Mouse (Mus musculus) neural tube, embryonic 13.5 days (tissue): ENCODE data around the gene Unc13b. TPM values are rescaled to one million over a fixed set of nuclear protein-coding genes. Genes with fewer than 3 reads are reported as not detected.

Experiments used
- ATAC-seq: fragments of 200-750 bp; cut with Nextera tagmentation; 2 replicates; pipeline ENCODE4 v1.8.0; 2017; ENCODE audit warnings: low read depth, mild to moderate bottlenecking, moderate TSS enrichment, moderate library complexity
- H3K27ac ChIP-seq: fragments of 300-500 bp; sonication (generic); replicated peaks from 2 replicates; pipeline ENCODE4 v1.5.1; 2015; ENCODE audit warnings: moderate library complexity, mild to moderate bottlenecking, inconsistent platforms
- H3K27me3 ChIP-seq: fragments of 300-500 bp; sonication (generic); 2 replicates; pipeline ENCODE4 v1.6.1; 2015; ENCODE audit warnings: mild to moderate bottlenecking, inconsistent platforms
- H3K36me3 ChIP-seq: fragments of 300-500 bp; sonication (generic); 2 replicates; pipeline ENCODE4 v1.6.1; 2015; ENCODE audit warnings: mild to moderate bottlenecking, inconsistent platforms
- H3K4me1 ChIP-seq: fragments of 300-500 bp; sonication (generic); replicated peaks from 2 replicates; pipeline ENCODE4 v1.6.1; 2015; ENCODE audit warnings: inconsistent platforms
- H3K4me2 ChIP-seq: fragments of 300-500 bp; sonication (generic); 2 replicates; pipeline ENCODE4 v1.6.1; 2015; ENCODE audit warnings: inconsistent platforms, mild to moderate bottlenecking, moderate library complexity
- H3K4me3 ChIP-seq: fragments of 300-500 bp; sonication (generic); 2 replicates; pipeline ENCODE4 v1.5.1; 2015; ENCODE audit warnings: mild to moderate bottlenecking, inconsistent platforms
- H3K9ac ChIP-seq: fragments of 300-500 bp; sonication (generic); 2 replicates; pipeline ENCODE4 v1.6.1; 2015; ENCODE audit warnings: moderate library complexity, mild to moderate bottlenecking, inconsistent platforms
- H3K9me3 ChIP-seq: fragments of 300-500 bp; sonication (generic); 2 replicates; pipeline ENCODE4 v1.6.1; 2016; ENCODE audit warnings: inconsistent platforms
- WGBS: fragments of 180-500 bp; shearing (Covaris S2); methylation state at CpG from one replicate; pipeline ENCODE4 v1.1.7; 2015; 5-methylcytosine and 5-hydroxymethylcytosine counted together
- polyA plus RNA-seq: library from polyadenylated mRNA; unstranded; fragments of >200 nt; fragmentation: Nextera tagmentation; extraction: Ambion mirVana; gene quantifications from 2 replicates; pipeline ENCODE4 v1.2.1, GENCODE M21; 2015

Gene Unc13b
- polyA plus RNA-seq, 1 experiment from 2014 or later: 16.5 TPM

DNA sequence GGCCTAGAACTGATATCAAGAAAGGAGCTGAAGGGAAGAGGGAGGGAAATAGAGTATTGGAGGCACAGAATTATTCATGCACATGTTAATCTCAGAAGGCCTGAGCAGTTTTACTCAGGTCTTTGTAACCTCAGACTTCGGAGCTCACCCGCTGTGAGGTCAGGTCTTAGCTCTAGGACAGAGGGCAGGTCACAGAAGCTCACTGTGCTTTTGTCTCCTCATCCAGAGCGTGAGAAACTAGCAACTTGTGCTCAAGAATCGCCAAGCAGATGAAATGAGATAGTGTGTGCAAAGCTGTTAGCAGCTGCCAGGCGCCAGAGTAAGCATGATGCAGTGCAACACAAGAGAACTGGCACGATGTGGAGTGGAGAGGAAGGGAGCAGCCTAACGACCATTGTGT, 189.3 kb downstream of the Unc13b start:
- WGBS: 24% methylated on average over 7 of the region's 7 CpGs
- Histone ChIP-seq H3K36me3 (peaks cover 43% of the 10 kb centered on the region), H3K9ac (no peak overlapping the region), H3K27me3 (no peaks in the 10 kb centered on the region), H3K27ac (no peak overlapping the region), H3K4me3 (no peak overlapping the region), H3K9me3 (no peaks in the 10 kb centered on the region), H3K4me1 (no peaks in the 10 kb centered on the region), H3K4me2 (no peak overlapping the region)
- ATAC-seq: no peak

DNA sequence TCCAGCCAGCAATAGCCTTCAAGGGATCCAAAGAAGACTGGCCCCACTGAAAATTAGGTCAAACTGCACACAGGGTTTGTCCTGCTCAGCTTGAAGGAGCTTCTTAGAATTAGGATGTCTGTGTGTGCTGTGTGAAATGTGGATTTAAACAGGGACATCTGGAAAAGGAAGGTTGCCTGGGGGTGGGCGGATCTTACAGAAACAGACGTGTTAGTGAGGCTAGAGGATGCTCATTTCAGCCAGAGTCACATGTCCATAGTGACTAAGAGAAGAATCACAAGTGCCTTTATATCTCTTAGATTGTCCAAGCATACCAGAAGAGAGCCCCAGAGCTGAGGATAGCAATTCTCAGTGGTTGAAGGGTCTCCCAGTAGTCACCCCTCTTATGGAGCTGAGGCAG, 190.2 kb downstream of the Unc13b start:
- Histone ChIP-seq H3K9me3 (no peaks in the 10 kb centered on the region), H3K27me3 (no peaks in the 10 kb centered on the region), H3K4me3 (no peak overlapping the region), H3K4me1 (no peaks in the 10 kb centered on the region), H3K27ac (no peak overlapping the region), H3K36me3 (peaks cover 50% of the 10 kb centered on the region), H3K4me2 (no peak overlapping the region), H3K9ac (no peak overlapping the region)
- no peak for ATAC-seq
- 67% methylated on average over 2 of the region's 2 CpGs for WGBS

DNA sequence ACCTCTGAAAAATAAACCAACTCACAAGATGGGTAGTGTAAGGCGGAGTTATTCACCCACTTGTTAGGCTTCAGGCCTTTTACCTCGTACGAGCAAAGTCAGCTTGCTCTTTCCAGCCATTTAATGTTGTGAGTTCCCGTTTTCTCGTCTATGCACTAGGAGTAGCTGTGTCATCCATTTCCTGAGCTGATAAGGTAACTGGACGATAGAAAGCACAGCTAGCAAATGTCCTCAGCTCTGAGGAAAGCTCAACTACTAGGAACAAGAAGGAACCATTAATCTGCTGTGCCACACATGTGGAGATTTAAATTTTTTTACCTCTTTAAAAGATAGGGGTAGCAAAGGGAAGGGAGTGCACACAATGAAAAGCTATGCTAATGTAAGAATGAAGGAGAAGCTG, 192.5 kb downstream of the Unc13b start:
- WGBS: 83% methylated on average over 6 of the region's 6 CpGs

DNA sequence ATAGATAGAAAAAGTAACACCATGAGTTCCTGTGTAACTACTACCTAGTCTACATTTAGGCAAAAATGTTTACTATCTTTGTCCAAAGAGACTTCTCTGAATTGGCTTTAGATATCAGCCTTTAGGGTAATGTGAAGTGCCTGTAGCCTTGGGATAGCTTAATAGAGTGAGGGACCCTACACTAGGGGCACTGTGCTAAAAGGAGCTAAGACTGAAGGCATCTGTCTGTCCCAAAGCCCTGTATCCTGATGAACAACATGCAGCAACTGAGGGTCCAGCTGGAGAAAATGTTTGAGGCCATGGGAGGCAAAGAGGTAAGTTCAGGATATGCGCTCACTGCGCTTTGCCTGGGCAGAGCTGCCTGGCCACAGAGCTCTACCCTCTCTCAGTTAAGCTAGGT, 198.3 kb downstream of the Unc13b start:
- Histone ChIP-seq H3K4me1 (no peaks in the 10 kb centered on the region), H3K27ac (no peak overlapping the region), H3K9me3 (no peaks in the 10 kb centered on the region), H3K9ac (no peak overlapping the region), H3K4me2 (no peak overlapping the region), H3K27me3 (no peaks in the 10 kb centered on the region), H3K4me3 (no peak overlapping the region), H3K36me3 (peaks cover 61% of the 10 kb centered on the region)
- ATAC-seq: no peak
- 96% methylated on average over 2 of the region's 2 CpGs for WGBS

More for the DNA sequence above, 192.5 kb downstream of the Unc13b start:
- Histone ChIP-seq H3K4me2 (no peak overlapping the region), H3K27ac (no peak overlapping the region), H3K9me3 (no peaks in the 10 kb centered on the region), H3K9ac (no peak overlapping the region), H3K4me1 (no peaks in the 10 kb centered on the region), H3K4me3 (no peak overlapping the region), H3K27me3 (no peaks in the 10 kb centered on the region), H3K36me3 (peaks cover 53% of the 10 kb centered on the region)
- ATAC-seq: no peak

DNA sequence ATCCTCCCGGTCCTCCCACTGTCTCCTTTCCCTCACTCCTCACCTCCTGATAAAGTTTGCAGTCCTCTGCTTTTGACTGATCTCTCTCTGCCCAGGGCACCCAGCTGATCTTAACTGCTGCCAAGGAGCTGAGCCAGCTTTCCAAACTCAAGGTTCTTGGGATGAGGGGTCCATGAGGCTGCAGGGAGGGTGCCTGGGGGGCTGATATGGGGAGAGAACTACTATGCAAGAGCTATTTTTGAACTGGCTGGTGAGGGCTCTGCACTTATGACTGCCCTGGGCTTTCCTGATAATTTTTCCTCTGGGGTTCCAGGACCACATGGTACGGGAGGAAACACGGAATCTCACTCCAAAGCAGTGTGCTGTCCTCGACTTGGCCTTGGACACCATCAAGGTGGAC, 199.8 kb downstream of the Unc13b start:
- Histone ChIP-seq H3K36me3 (peaks cover 53% of the 10 kb centered on the region), H3K9ac (no peak overlapping the region), H3K27me3 (no peaks in the 10 kb centered on the region), H3K4me3 (no peak overlapping the region), H3K9me3 (no peaks in the 10 kb centered on the region), H3K4me1 (no peaks in the 10 kb centered on the region), H3K4me2 (no peak overlapping the region), H3K27ac (no peak overlapping the region)
- WGBS: 82% methylated on average over 4 of the region's 4 CpGs
- no peak for ATAC-seq

DNA sequence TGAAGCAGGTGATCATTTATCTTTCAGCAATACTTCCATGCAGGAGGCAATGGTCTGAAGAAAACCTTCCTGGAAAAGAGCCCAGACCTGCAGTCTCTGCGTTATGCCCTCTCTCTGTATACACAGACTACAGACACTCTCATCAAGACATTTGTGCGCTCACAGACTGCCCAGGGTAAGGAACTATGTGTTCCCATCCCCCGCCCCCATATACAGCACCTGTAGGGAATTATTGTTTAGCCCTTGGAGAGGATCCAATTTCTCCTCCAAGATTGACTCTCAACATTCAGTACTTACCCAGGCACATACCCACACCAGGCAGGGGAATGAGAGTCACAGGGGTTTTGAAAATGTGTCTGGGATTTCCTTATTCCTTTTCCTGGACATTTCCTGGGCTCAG, 200.7 kb downstream of the Unc13b start:
- Histone ChIP-seq H3K9ac (no peak overlapping the region), H3K9me3 (no peaks in the 10 kb centered on the region), H3K36me3 (peaks cover 55% of the 10 kb centered on the region), H3K4me2 (no peak overlapping the region), H3K27ac (no peak overlapping the region), H3K27me3 (no peaks in the 10 kb centered on the region), H3K4me1 (no peaks in the 10 kb centered on the region), H3K4me3 (no peak overlapping the region)
- WGBS: 73% methylated on average over 3 of the region's 3 CpGs
- ATAC-seq: no peak

DNA sequence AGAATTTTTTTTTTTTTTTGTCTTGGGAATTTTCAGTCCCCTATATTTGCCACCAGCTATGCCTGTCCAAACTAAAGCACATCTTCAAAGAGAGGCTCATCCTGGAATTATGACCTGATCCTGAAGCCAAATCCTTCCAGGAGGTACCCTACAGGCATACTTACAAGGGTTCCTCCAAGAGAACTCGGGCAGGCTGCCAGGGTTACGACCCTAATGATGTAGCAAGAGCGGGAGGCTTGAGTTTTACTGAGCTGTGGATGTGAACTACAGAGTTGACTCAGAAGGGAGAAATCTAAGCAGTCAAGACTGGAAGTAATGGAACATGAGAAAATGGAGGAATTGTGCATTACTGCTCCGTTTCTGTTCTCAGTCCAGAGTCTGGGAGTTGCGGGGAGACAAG, 201.3 kb downstream of the Unc13b start:
- WGBS: 58% methylated on average over 5 of the region's 5 CpGs

DNA sequence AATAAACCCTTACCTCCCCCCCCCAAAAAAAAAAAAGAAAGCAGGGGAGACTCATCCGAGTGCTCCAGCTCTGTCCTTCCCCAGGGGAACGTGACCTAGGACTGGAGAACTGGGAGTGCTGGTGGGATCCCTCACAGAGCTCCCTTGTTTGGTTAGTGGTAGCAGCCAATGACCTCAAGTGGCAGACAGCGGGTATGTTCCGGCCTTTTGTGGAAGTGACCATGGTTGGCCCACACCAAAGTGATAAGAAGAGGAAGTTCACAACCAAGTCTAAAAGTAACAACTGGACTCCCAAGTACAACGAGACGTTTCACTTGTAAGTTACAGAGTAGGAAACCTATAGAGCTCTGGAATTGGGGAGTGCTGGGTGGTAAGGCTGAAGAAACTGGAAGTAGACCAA, 204.1 kb downstream of the Unc13b start:
- Histone ChIP-seq H3K27me3 (no peaks in the 10 kb centered on the region), H3K4me2 (no peak overlapping the region), H3K36me3 (peaks cover 30% of the 10 kb centered on the region), H3K9ac (no peak overlapping the region), H3K4me3 (no peak overlapping the region), H3K4me1 (peaks cover 7% of the 10 kb centered on the region), H3K27ac (no peak overlapping the region), H3K9me3 (no peaks in the 10 kb centered on the region)
- ATAC-seq: no peak
- 93% methylated on average over 6 of the region's 6 CpGs for WGBS

More for the DNA sequence above, 201.3 kb downstream of the Unc13b start:
- no peak for ATAC-seq
- Histone ChIP-seq H3K4me2 (no peak overlapping the region), H3K4me3 (no peak overlapping the region), H3K27ac (no peak overlapping the region), H3K36me3 (peaks cover 49% of the 10 kb centered on the region), H3K9me3 (no peaks in the 10 kb centered on the region), H3K4me1 (no peaks in the 10 kb centered on the region), H3K9ac (no peak overlapping the region), H3K27me3 (no peaks in the 10 kb centered on the region)

DNA sequence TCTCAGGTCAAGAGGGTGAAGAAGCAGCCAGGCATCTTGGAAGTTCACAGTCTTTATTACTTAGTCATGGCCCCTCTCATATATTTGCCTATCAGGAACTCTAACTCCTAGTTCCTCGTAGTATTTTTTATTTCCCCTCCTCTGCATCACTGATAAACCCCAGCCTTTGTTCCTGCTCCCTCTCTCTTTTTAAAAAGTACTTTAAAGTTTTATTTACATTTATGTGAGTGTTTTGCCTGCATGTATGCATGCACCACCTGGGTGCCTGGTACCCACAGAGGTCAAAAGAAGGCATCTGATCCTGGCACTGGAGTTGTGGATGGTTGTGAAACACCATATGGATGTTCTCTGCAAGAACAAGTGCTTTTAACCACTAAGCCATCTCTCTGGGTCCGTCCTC, 207.4 kb downstream of the Unc13b start:
- 0 out of 2 replicates have a peak overlapping the region, but pooled peaks have one; percentile 69 for H3K4me2 ChIP-seq
- 53% methylated on average over 2 of the region's 2 CpGs for WGBS
- no peak for ATAC-seq
- no peak overlapping the region for H3K27ac ChIP-seq
- H3K9ac ChIP-seq: 0 out of 2 replicates have a peak overlapping the region, but pooled peaks have one; percentile 67
- H3K27me3 ChIP-seq: no peaks in the 10 kb centered on the region
- 0 out of 2 replicates have a peak, but pooled peaks cover 9% of the 10 kb centered on the region for H3K36me3 ChIP-seq
- no peaks in the 10 kb centered on the region for H3K9me3 ChIP-seq
- no peak overlapping the region for H3K4me3 ChIP-seq
- H3K4me1 ChIP-seq: peaks cover 7% of the 10 kb centered on the region

DNA sequence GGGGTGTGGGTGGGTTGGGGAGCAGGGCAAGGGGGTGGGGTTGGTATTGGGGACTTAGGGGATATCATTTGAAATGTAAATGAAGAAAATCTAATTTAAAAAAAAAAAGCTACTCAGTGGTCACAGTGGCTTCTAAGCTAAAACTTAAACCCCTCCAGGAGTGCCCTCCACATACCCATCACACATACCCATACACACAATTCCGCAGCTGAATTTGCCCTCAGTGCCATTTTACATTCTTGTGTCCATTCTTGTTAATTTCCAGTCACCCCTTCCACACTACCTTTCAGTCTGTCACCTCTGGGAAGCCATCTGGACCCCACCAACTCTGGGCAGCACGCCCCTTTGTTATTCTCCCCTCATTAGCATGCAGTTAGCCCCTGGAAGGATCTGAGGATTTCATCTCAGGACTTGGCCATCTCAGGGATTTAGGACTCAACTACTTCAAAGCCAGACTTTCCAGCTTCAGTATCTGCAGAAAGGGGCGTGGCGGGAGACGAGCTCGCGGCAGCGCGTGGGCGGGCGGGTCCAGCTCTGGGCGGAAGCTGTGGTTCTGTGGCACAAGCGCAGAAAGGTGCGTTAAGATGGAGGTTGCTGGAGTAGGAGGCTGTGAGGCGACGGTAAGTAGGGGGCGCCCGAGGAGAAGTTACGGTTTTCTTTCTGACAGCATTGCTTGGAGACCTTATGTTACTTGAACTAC, 208.0 kb downstream of the Unc13b start, which contains the start of gene Atp8b5:
TSS of gene Atp8b5 (plus strand) at position 537 of the 700 bp plus-strand sequence.
- 0 out of 2 replicates have a peak, but pooled peaks cover 9% of the 10 kb centered on the region for H3K36me3 ChIP-seq
- H3K27me3 ChIP-seq: no peaks in the 10 kb centered on the region
- peak within 1 kb of the TSS; percentile 67 for H3K9ac ChIP-seq
- peak; percentile 95 for ATAC-seq
- H3K4me2 ChIP-seq: peak within 1 kb of the TSS; percentile 69
- no peak within 1 kb of the TSS for H3K27ac ChIP-seq
- peaks cover 7% of the 10 kb centered on the region for H3K4me1 ChIP-seq
- no peaks in the 10 kb centered on the region for H3K9me3 ChIP-seq
- WGBS: 1% methylated on average over 19 of the region's 19 CpGs
- peak within 1 kb of the TSS; percentile 42 for H3K4me3 ChIP-seq

DNA sequence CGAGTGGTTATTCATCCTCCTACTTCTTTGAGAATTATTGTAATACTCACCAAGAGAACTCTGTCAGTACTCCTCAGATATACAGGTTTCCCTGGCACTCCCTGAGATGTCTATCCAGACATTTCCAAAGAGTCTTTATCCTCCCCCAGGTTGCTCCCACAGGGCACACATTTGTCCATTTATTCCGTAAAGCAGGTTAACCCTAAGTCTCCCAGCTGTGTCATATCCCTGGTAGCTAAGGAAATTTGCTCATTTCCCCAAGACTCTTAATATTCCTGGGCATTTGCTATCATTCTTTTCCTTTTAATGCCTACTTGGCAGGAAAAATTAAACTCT, 208.5 kb downstream of the Unc13b start:
- Histone ChIP-seq H3K9ac (no peak overlapping the region), H3K4me3 (peak overlapping the region; percentile 42; the same call in 1 of the 2 replicates)
- WGBS: 12% methylated on average over 2 of the region's 2 CpGs

DNA sequence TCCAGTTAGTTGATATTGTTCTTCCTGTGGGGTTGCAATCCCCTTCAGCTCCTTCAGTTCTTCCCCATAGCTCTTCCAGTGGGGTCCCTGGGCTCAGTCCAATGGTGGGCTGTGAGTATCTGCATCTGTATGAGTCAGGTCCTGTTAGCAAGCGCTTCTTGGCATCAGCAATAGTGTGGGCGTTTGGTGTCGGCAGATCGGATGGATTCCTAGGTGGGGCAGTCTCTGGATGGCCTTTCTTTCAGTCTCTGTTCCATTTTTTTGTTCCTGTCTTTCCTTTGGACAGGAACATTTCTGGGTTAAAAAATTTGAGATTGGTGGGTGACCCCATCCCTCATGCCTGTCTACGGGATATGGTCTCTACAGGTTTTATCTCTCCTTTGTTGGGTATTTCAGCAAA, 226.7 kb downstream of the Unc13b start:
- no peak overlapping the region for H3K27ac ChIP-seq
- no peaks in the 10 kb centered on the region for H3K27me3 ChIP-seq
- peaks cover 5% of the 10 kb centered on the region; the same call in 1 of the 2 replicates for H3K4me1 ChIP-seq
- no peaks in the 10 kb centered on the region for H3K9me3 ChIP-seq
- H3K9ac ChIP-seq: no peak overlapping the region
- WGBS: 95% methylated on average over 5 of the region's 5 CpGs
- no peaks in the 10 kb centered on the region for H3K36me3 ChIP-seq
- H3K4me3 ChIP-seq: no peak overlapping the region
- H3K4me2 ChIP-seq: no peak overlapping the region
- no peak for ATAC-seq

More for the DNA sequence above, 208.5 kb downstream of the Unc13b start:
- no peak for ATAC-seq
- Histone ChIP-seq H3K36me3 (0 out of 2 replicates have a peak, but pooled peaks cover 9% of the 10 kb centered on the region), H3K4me1 (peaks cover 7% of the 10 kb centered on the region), H3K9me3 (no peaks in the 10 kb centered on the region), H3K4me2 (peak overlapping the region; percentile 69), H3K27me3 (no peaks in the 10 kb centered on the region), H3K27ac (no peak overlapping the region)

DNA sequence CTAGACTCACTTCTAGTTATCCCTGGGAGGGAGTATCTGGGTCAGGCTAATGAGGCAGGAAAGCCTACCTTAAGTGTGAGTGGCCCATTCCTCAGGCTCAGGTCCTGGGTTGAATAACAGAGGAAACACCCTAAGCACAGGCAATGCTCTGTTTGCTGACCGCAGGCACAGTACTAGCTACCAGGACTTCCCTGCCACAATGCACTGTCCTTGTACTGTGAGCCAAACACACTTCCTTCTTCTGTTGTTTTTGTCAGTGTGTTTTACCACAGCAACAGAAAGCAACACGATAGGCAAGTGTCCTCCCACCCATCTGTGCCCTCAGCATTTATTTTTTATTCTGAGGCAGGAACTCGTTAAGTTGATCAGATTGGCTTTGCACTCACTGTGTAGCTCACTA, 228.6 kb downstream of the Unc13b start:
- Histone ChIP-seq H3K27me3 (no peaks in the 10 kb centered on the region), H3K9ac (no peak overlapping the region), H3K27ac (no peak overlapping the region), H3K36me3 (no peaks in the 10 kb centered on the region), H3K9me3 (no peaks in the 10 kb centered on the region), H3K4me3 (no peak overlapping the region), H3K4me1 (peaks cover 5% of the 10 kb centered on the region; the same call in 1 of the 2 replicates), H3K4me2 (no peak overlapping the region)
- no peak for ATAC-seq
- WGBS: 79% methylated on average over 3 of the region's 3 CpGs
